Mouse (Mus musculus) hindbrain, embryonic 16.5 days (tissue): ENCODE measurements around the gene 0610009B22Rik. TPM values are rescaled to one million over a fixed set of nuclear protein-coding genes. Genes with fewer than 3 reads are reported as not detected.
A peak's percentile ranks its signal among the peaks of the same experiment; 100 is the strongest.
"Not testable (repeated sequence)": the region's sequence is repeated elsewhere in the genome, so short reads cannot be mapped to it uniquely, and the experiment has no call there.

Experiments used
- ATAC-seq: fragments of 200-750 bp; cut with Nextera tagmentation; 2 replicates; pipeline ENCODE4 v1.8.0; 2017; ENCODE audit warnings: moderate TSS enrichment, moderate library complexity
- H3K27ac ChIP-seq: fragments of 300-500 bp; sonication (generic); 2 replicates; pipeline ENCODE4 v1.5.1; 2014; ENCODE audit warnings: low read depth, mild to moderate bottlenecking, control low read depth, low read length, moderate library complexity
- H3K27me3 ChIP-seq: fragments of 300-500 bp; sonication (generic); replicated peaks from 2 replicates; pipeline ENCODE4 v1.6.1; 2014; ENCODE audit warnings: low read length; ENCODE audit not compliant: control insufficient read depth, insufficient read depth
- H3K36me3 ChIP-seq: fragments of 300-500 bp; sonication (generic); 2 replicates; pipeline ENCODE4 v1.6.1; 2014; ENCODE audit warnings: mild to moderate bottlenecking, low read length, moderate library complexity, mixed read lengths; ENCODE audit not compliant: control insufficient read depth, insufficient read depth
- H3K4me1 ChIP-seq: fragments of 300-500 bp; sonication (generic); 2 replicates; pipeline ENCODE4 v1.6.1; 2014; ENCODE audit warnings: low read depth, low read length; ENCODE audit not compliant: control insufficient read depth, insufficient read depth
- H3K4me2 ChIP-seq: fragments of 300-500 bp; sonication (generic); 2 replicates; pipeline ENCODE4 v1.6.1; 2014; ENCODE audit warnings: mild to moderate bottlenecking, low read length, control low read depth, moderate library complexity
- H3K4me3 ChIP-seq: fragments of 300-500 bp; sonication (generic); 2 replicates; pipeline ENCODE4 v1.5.1; 2014; ENCODE audit warnings: mild to moderate bottlenecking, low read length, control low read depth, moderate library complexity
- H3K9ac ChIP-seq: fragments of 300-500 bp; sonication (generic); 2 replicates; pipeline ENCODE4 v1.6.1; 2014; ENCODE audit warnings: low read depth, mild to moderate bottlenecking, control low read depth, low read length, moderate library complexity
- H3K9me3 ChIP-seq: fragments of 300-500 bp; sonication (generic); 2 replicates; pipeline ENCODE4 v1.6.1; 2014; ENCODE audit warnings: mild to moderate bottlenecking, low read length, moderate library complexity; ENCODE audit not compliant: control insufficient read depth
- WGBS: fragments of 180-500 bp; shearing (Covaris S2); extraction: QIAGEN DNeasy Blood & Tissue Kit; methylation state at CpG from one replicate; pipeline ENCODE4 v1.1.7; 2014; 5-methylcytosine and 5-hydroxymethylcytosine counted together
- polyA plus RNA-seq: library from polyadenylated mRNA; unstranded; fragments of >200 nt; fragmentation: Nextera tagmentation; extraction: Ambion mirVana; gene quantifications from 2 replicates; pipeline ENCODE4 v1.2.1, GENCODE M21; 2015

The 0610009B22Rik gene
- polyA plus RNA-seq, 1 experiment from 2014 or later: 106 TPM

DNA sequence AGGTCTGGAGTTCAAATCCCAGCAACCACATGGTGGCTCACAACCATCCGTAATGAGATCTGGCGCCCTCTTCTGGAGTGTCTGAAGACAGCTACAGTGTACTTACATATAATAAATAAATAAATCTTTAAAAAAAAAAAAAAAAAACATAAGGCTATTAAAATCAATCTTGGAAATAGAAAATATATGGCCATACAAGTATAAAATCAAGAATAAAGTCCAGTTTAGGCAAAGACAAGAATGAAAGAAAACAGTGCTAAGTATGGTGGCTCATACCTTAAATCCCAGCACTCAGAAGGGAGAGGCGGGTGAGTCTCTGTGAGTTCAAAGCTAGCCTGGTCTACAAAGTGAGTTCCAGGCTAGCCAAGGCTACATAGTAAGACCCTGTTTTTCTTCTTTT is 1.9 kb upstream of the 0610009B22Rik start:
- WGBS: 93% methylated on average over 1 of the region's 3 CpGs
- not testable (repeated sequence) for H3K4me3 ChIP-seq, H3K9ac ChIP-seq, H3K9me3 ChIP-seq, H3K27ac ChIP-seq, H3K4me2 ChIP-seq, ATAC-seq, H3K36me3 ChIP-seq, H3K27me3 ChIP-seq
- H3K4me1 ChIP-seq: peaks cover 12% of the 10 kb centered on the region

DNA sequence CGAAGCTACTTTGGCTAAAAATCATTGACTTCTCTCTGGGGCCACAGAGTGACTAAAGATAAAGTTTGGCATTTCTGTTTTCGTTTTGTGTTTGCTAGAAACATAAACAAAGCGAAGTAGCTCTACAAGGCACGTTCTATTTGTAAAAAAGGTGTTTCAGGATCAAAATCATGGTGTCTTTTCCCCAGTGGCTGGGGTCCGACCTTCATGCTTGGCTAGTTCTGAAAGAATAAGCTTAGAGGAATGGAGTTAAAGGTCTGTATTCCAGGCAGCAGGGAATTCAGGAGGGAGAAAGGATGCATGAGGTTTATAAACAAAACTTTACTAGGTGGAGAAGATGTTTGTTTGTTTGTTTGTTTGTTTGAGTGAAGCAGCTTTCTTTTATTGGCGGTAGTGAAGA is 669 bp upstream of the 0610009B22Rik start:
- H3K4me3 ChIP-seq: peak overlapping the region; percentile 80
- no peak for ATAC-seq
- peaks cover 12% of the 10 kb centered on the region for H3K4me1 ChIP-seq
- 19% methylated on average over 6 of the region's 6 CpGs for WGBS
- H3K27ac ChIP-seq: peak overlapping the region; percentile 100
- peaks cover 3% of the 10 kb centered on the region; the same call in 1 of the 2 replicates for H3K36me3 ChIP-seq
- H3K9ac ChIP-seq: peak overlapping the region; percentile 84
- no peaks in the 10 kb centered on the region for H3K27me3 ChIP-seq
- H3K9me3 ChIP-seq: no peaks in the 10 kb centered on the region
- H3K4me2 ChIP-seq: peak overlapping the region; percentile 88

DNA sequence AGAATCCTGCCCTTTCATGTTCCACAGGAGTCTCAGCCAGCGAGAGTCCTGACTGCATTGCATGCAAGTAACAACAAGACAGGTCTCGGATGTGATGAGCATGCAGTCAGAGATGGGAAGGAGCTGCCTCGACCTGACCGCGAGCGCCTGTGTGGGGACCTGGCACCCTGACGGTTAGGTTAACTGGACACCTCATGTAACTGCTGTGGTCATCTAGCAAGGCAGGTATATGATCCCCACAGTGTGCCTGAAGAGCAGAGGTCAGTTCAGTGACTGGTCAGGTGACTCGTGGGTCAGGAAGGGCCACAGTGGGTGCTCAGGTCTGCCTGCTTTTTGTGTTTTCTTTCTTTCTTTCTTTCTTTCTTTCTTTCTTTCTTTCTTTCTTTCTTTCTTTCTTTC is 6.7 kb downstream of the 0610009B22Rik start:
- peaks cover 3% of the 10 kb centered on the region; the same call in 1 of the 2 replicates for H3K36me3 ChIP-seq
- no peaks in the 10 kb centered on the region for H3K27me3 ChIP-seq
- H3K9ac ChIP-seq: no peak overlapping the region
- 38% methylated on average over 8 of the region's 8 CpGs for WGBS
- H3K9me3 ChIP-seq: no peaks in the 10 kb centered on the region
- H3K4me2 ChIP-seq: no peak overlapping the region
- H3K4me3 ChIP-seq: no peak overlapping the region
- no peak overlapping the region for H3K27ac ChIP-seq
- no peak for ATAC-seq
- no peaks in the 10 kb centered on the region for H3K4me1 ChIP-seq

GRCm38 (mm10) chr11:51681324-51681975 is 7.2 kb downstream of the 0610009B22Rik start:
- H3K9me3 ChIP-seq: no peaks in the 10 kb centered on the region
- H3K4me3 ChIP-seq: no peak overlapping the region
- WGBS: 34% methylated on average over 13 of the region's 13 CpGs
- H3K4me2 ChIP-seq: peak overlapping the region; percentile 11; the same call in 1 of the 2 replicates
- H3K9ac ChIP-seq: no peak overlapping the region
- ATAC-seq: no peak
- no peak overlapping the region for H3K27ac ChIP-seq
- H3K4me1 ChIP-seq: no peaks in the 10 kb centered on the region
- H3K36me3 ChIP-seq: peaks cover 3% of the 10 kb centered on the region; the same call in 1 of the 2 replicates
- H3K27me3 ChIP-seq: no peaks in the 10 kb centered on the region

- Histone ChIP-seq H3K27ac (no peak overlapping the region), H3K27me3 (no peaks in the 10 kb centered on the region), H3K4me1 (no peaks in the 10 kb centered on the region), H3K9ac (no peak overlapping the region), H3K4me3 (no peak overlapping the region), H3K36me3 (no peaks in the 10 kb centered on the region), H3K4me2 (no peak overlapping the region), H3K9me3 (no peaks in the 10 kb centered on the region)
- ATAC-seq: no peak
- 76% methylated on average over 3 of the region's 3 CpGs for WGBS
Observed at GRCm38 (mm10) chr11:51679466-51679865, 9.2 kb downstream of the 0610009B22Rik start.

GRCm38 (mm10) chr11:51677737-51678418 is 10.8 kb downstream of the 0610009B22Rik start:
- H3K4me3 ChIP-seq: no peak overlapping the region
- ATAC-seq: no peak
- H3K36me3 ChIP-seq: no peaks in the 10 kb centered on the region
- H3K9me3 ChIP-seq: no peaks in the 10 kb centered on the region
- no peak overlapping the region for H3K4me2 ChIP-seq
- H3K9ac ChIP-seq: no peak overlapping the region
- H3K27me3 ChIP-seq: no peaks in the 10 kb centered on the region
- 73% methylated on average over 6 of the region's 6 CpGs for WGBS
- H3K27ac ChIP-seq: no peak overlapping the region
- H3K4me1 ChIP-seq: no peaks in the 10 kb centered on the region

DNA sequence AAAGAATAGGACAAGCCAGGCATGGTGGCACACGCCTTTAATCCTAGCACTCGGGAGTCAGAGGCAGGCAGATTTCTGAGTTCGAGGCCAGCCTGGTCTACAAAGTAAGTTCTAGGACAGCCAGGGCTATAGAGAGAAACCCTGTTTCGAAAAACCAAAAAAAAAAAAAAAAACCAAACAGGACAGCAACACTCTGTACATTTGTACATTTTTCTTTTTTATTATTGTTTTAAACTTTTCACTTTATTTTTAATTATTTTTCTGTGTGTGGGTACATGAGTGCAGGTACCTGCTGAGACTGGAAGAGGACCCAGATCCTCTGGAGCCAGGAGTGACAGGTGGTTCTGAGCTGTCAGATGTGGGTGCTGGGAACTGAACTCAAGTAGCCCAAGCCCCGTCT is 13.3 kb downstream of the 0610009B22Rik start:
- H3K36me3 ChIP-seq: no peaks in the 10 kb centered on the region
- no peak overlapping the region for H3K27ac ChIP-seq
- H3K27me3 ChIP-seq: no peaks in the 10 kb centered on the region
- no peak overlapping the region for H3K9ac ChIP-seq
- 84% methylated on average over 5 of the region's 5 CpGs for WGBS
- H3K4me1 ChIP-seq: no peaks in the 10 kb centered on the region
- H3K4me2 ChIP-seq: no peak overlapping the region
- ATAC-seq: no peak
- no peak overlapping the region for H3K4me3 ChIP-seq
- H3K9me3 ChIP-seq: no peaks in the 10 kb centered on the region

GRCm38 (mm10) chr11:51673291-51673690 is 15.4 kb downstream of the 0610009B22Rik start:
- H3K27ac ChIP-seq: no peak overlapping the region
- 85% methylated on average over 9 of the region's 9 CpGs for WGBS
- H3K4me2 ChIP-seq: no peak overlapping the region
- H3K9me3 ChIP-seq: no peaks in the 10 kb centered on the region
- H3K4me3 ChIP-seq: no peak overlapping the region
- H3K4me1 ChIP-seq: no peaks in the 10 kb centered on the region
- H3K36me3 ChIP-seq: no peaks in the 10 kb centered on the region
- no peaks in the 10 kb centered on the region for H3K27me3 ChIP-seq
- no peak overlapping the region for H3K9ac ChIP-seq
- ATAC-seq: no peak

- no peak overlapping the region for H3K9ac ChIP-seq
- no peak overlapping the region for H3K4me2 ChIP-seq
- H3K27ac ChIP-seq: no peak overlapping the region
- no peaks in the 10 kb centered on the region for H3K36me3 ChIP-seq
- WGBS: 65% methylated on average over 2 of the region's 2 CpGs
- ATAC-seq: no peak
- H3K9me3 ChIP-seq: no peaks in the 10 kb centered on the region
- H3K4me3 ChIP-seq: no peak overlapping the region
- H3K4me1 ChIP-seq: no peaks in the 10 kb centered on the region
- H3K27me3 ChIP-seq: no peaks in the 10 kb centered on the region
Observed at GRCm38 (mm10) chr11:51671376-51671775, 17.3 kb downstream of the 0610009B22Rik start.
